Mouse (Mus musculus): ENCODE measurements around the gene Slc38a4. TPM values are rescaled to one million over a fixed set of nuclear protein-coding genes. Genes with fewer than 3 reads are reported as not detected.
A peak's percentile ranks its signal among the peaks of the same experiment; 100 is the strongest.

Slc38a4 gene
- polyA plus RNA-seq, 1 experiment from 2014 or later = 20.5 TPM

- no peak for DNase-seq (ENCODE audit: low spot score)
- Histone ChIP-seq H3K4me1 (replicated peaks; ENCODE audit: control insufficient read depth, insufficient read depth, low read length) (no peaks in the 10 kb centered on the region), H3K9me3 (ENCODE audit: control insufficient read depth, low read length) (no peaks in the 10 kb centered on the region), H3K4me2 (ENCODE audit: low read depth, low read length, severe bottlenecking) (no peak overlapping the region), H3K27ac (ENCODE audit: low read depth, low read length) (no peak overlapping the region), H3K4me3 (ENCODE audit: low read depth, low read length) (no peak overlapping the region), H3K36me3 (ENCODE audit: control insufficient read depth, insufficient read depth, low read length) (no peaks in the 10 kb centered on the region), H3K27me3 (ENCODE audit: control insufficient read depth, insufficient read depth, low read length) (no peaks in the 10 kb centered on the region), H3K9ac (ENCODE audit: low read length) (no peak overlapping the region)
- ATAC-seq (replicated peaks; ENCODE audit: low FRiP score) = no peak
- WGBS = 91% methylated on average over 9 of the region's 9 CpGs
Measured at GRCm38 (mm10) chr15:97017195-97017594, 38.6 kb downstream of the Slc38a4 start.

DNA sequence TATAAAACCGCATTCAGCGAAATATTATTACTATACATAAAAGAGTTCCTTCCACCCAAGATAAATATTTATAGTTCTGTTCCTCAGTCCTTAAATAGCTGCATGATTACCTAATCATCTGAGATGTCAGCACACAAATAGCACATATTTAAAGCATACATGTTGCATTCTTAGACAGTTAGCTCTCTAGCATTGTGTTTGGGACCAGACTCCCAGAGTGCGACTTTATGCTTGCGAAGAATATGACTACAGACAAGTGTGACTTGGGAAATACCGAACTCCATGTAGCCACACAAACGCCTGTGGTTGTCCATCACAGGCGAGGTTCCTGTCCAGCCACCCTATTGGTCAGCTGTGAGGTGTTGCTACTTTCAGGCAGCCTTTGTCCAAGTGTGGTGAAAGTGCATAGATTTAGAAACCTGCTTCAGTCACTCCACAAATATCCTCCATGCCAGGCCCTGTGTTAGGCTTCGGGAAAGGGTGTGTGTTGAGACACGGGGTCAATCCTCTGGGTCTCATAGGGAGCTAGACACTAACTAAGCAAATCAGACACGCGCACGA lies 40.6 kb downstream of the Slc38a4 start:
- H3K27me3 ChIP-seq (ENCODE audit: control insufficient read depth, insufficient read depth, low read length) = no peaks in the 10 kb centered on the region
- H3K4me3 ChIP-seq (ENCODE audit: low read depth, low read length) = no peak overlapping the region
- no peak overlapping the region for H3K4me2 ChIP-seq (ENCODE audit: low read depth, low read length, severe bottlenecking)
- no peaks in the 10 kb centered on the region for H3K4me1 ChIP-seq (replicated peaks; ENCODE audit: control insufficient read depth, insufficient read depth, low read length)
- H3K9ac ChIP-seq (ENCODE audit: low read length) = no peak overlapping the region
- DNase-seq (ENCODE audit: low spot score) (no peak), ATAC-seq (replicated peaks; ENCODE audit: low FRiP score) (no peak)
- H3K9me3 ChIP-seq (ENCODE audit: control insufficient read depth, low read length) = no peaks in the 10 kb centered on the region
- WGBS = 92% methylated on average over 12 of the region's 12 CpGs
- no peaks in the 10 kb centered on the region for H3K36me3 ChIP-seq (ENCODE audit: control insufficient read depth, insufficient read depth, low read length)
- H3K27ac ChIP-seq (ENCODE audit: low read depth, low read length) = no peak overlapping the region

DNA sequence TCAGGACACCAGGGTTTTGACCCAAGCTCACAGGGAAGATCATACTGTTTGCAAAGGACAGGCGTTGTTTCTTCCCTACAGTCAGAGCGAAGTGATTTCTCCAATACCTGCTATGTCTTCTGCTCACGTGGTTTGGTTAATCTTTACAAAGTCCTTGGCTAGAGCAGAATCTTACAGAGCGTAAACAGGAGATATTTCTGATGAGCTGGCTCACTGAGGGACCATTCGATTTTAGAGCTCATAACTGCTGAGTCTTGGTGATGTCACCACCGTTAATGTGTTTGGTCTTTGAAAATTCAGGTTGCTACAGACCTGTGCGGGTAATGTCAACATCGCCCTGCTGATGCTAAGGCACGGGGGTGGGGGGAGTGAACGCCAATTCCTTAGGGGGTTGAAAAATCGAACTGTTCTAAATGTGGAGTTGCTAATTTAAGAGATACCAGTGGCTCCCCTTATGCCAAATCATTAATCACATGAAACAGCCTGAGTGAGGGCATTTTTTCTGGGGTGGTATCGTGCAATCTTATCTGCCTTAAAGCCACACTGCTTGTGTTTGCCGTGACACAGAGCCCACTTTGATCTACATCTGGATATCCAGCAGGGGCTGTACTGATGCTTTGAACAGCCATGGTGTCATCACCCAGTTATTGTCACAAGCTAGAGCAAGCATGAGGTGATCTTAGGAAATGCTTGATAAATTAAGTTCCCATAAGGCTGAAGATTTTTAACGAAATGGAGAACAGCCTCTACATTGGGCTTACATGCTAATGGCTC lies 44.0 kb downstream of the Slc38a4 start:
- ATAC-seq (replicated peaks; ENCODE audit: low FRiP score) (no peak), DNase-seq (ENCODE audit: low spot score) (no peak)
- Histone ChIP-seq H3K27me3 (ENCODE audit: control insufficient read depth, insufficient read depth, low read length) (no peaks in the 10 kb centered on the region), H3K9ac (ENCODE audit: low read length) (no peak overlapping the region), H3K4me3 (ENCODE audit: low read depth, low read length) (no peak overlapping the region), H3K4me2 (ENCODE audit: low read depth, low read length, severe bottlenecking) (no peak overlapping the region), H3K4me1 (replicated peaks; ENCODE audit: control insufficient read depth, insufficient read depth, low read length) (no peaks in the 10 kb centered on the region), H3K9me3 (ENCODE audit: control insufficient read depth, low read length) (no peaks in the 10 kb centered on the region), H3K36me3 (ENCODE audit: control insufficient read depth, insufficient read depth, low read length) (no peaks in the 10 kb centered on the region), H3K27ac (ENCODE audit: low read depth, low read length) (no peak overlapping the region)
- WGBS = 94% methylated on average over 14 of the region's 14 CpGs

DNA sequence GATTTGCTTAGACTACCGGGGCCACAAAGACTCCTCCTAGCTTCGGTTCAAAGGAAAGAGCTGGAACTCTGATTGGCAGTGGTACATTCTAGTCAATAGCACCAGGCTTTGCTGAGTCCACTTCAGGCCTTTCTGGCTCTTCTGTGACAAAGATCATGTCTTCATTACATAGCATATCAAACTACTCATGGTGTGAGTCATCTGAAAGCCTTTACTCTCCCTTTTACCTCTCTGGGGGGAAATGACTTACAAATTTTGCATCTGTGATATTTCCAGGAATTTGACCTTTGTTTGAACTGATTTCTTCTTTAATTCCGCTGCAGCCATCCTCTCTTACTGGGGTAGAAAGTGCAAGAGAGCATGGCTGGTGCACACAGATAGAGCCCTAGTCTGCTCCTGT lies 46.5 kb downstream of the Slc38a4 start:
- Histone ChIP-seq H3K4me2 (ENCODE audit: low read depth, low read length, severe bottlenecking) (no peak overlapping the region), H3K4me3 (ENCODE audit: low read depth, low read length) (no peak overlapping the region), H3K36me3 (ENCODE audit: control insufficient read depth, insufficient read depth, low read length) (no peaks in the 10 kb centered on the region), H3K27me3 (ENCODE audit: control insufficient read depth, insufficient read depth, low read length) (no peaks in the 10 kb centered on the region), H3K4me1 (replicated peaks; ENCODE audit: control insufficient read depth, insufficient read depth, low read length) (no peaks in the 10 kb centered on the region), H3K9me3 (ENCODE audit: control insufficient read depth, low read length) (no peaks in the 10 kb centered on the region), H3K9ac (ENCODE audit: low read length) (no peak overlapping the region), H3K27ac (ENCODE audit: low read depth, low read length) (no peak overlapping the region)
- DNase-seq (ENCODE audit: low spot score) (no peak), ATAC-seq (replicated peaks; ENCODE audit: low FRiP score) (no peak)
- 88% methylated on average over 3 of the region's 3 CpGs for WGBS

DNA sequence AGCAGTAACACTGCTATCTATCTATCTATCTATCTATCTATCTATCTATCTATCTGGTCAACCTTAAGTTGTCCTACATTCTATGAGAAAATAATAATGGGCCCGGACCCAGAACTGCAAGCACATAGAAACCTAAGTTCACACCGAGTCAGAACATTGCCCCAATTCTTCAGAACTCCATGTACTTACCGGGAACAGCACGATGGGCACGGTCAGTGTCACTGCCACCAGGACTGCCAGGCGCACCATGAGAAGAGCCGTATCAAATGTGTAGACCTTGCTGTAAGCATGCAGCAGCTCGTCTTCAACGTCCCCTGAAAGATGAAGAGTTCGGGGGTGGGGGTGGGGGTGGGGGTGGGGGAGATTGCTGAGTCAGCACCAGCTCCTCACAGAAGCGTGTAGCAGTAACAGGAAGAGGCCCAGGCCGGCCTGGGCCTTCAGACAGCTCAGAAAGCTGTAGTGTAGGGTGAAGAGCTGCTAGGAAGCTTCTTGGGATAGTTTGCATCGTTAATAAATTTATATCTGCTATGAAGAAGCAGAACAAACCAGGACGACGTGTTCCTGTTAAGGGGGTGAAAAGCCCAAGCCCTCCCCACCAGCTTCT lies 50.0 kb downstream of the Slc38a4 start:
- no peak overlapping the region for H3K4me2 ChIP-seq (ENCODE audit: low read depth, low read length, severe bottlenecking)
- H3K36me3 ChIP-seq (ENCODE audit: control insufficient read depth, insufficient read depth, low read length) = no peaks in the 10 kb centered on the region
- no peak for DNase-seq (ENCODE audit: low spot score)
- WGBS = 92% methylated on average over 15 of the region's 15 CpGs
- H3K4me1 ChIP-seq (replicated peaks; ENCODE audit: control insufficient read depth, insufficient read depth, low read length) = no peaks in the 10 kb centered on the region
- no peak overlapping the region for H3K27ac ChIP-seq (ENCODE audit: low read depth, low read length)
- H3K4me3 ChIP-seq (ENCODE audit: low read depth, low read length) = no peak overlapping the region
- H3K9ac ChIP-seq (ENCODE audit: low read length) = no peak overlapping the region
- ATAC-seq (replicated peaks; ENCODE audit: low FRiP score) = no peak
- no peaks in the 10 kb centered on the region for H3K9me3 ChIP-seq (ENCODE audit: control insufficient read depth, low read length)
- H3K27me3 ChIP-seq (ENCODE audit: control insufficient read depth, insufficient read depth, low read length) = no peaks in the 10 kb centered on the region

GRCm38 (mm10) chr15:97004525-97004867 lies 51.3 kb downstream of the Slc38a4 start:
- DNase-seq (ENCODE audit: low spot score) = no peak
- Histone ChIP-seq H3K9me3 (ENCODE audit: control insufficient read depth, low read length) (no peaks in the 10 kb centered on the region), H3K27ac (ENCODE audit: low read depth, low read length) (no peak overlapping the region), H3K4me2 (ENCODE audit: low read depth, low read length, severe bottlenecking) (no peak overlapping the region), H3K4me3 (ENCODE audit: low read depth, low read length) (no peak overlapping the region), H3K9ac (ENCODE audit: low read length) (no peak overlapping the region), H3K4me1 (replicated peaks; ENCODE audit: control insufficient read depth, insufficient read depth, low read length) (no peaks in the 10 kb centered on the region), H3K27me3 (ENCODE audit: control insufficient read depth, insufficient read depth, low read length) (no peaks in the 10 kb centered on the region), H3K36me3 (ENCODE audit: control insufficient read depth, insufficient read depth, low read length) (no peaks in the 10 kb centered on the region)
- 88% methylated on average over 7 of the region's 7 CpGs for WGBS
- ATAC-seq (replicated peaks; ENCODE audit: low FRiP score) = no peak

- 77% methylated on average over 10 of the region's 10 CpGs for WGBS
- Histone ChIP-seq H3K4me3 (ENCODE audit: low read depth, low read length) (no peak overlapping the region), H3K4me1 (replicated peaks; ENCODE audit: control insufficient read depth, insufficient read depth, low read length) (no peaks in the 10 kb centered on the region), H3K36me3 (ENCODE audit: control insufficient read depth, insufficient read depth, low read length) (no peaks in the 10 kb centered on the region), H3K27ac (ENCODE audit: low read depth, low read length) (no peak overlapping the region), H3K9me3 (ENCODE audit: control insufficient read depth, low read length) (no peaks in the 10 kb centered on the region), H3K4me2 (ENCODE audit: low read depth, low read length, severe bottlenecking) (no peak overlapping the region), H3K9ac (ENCODE audit: low read length) (no peak overlapping the region; the same call in 1 of the 2 replicates), H3K27me3 (ENCODE audit: control insufficient read depth, insufficient read depth, low read length) (no peaks in the 10 kb centered on the region)
- ATAC-seq (replicated peaks; ENCODE audit: low FRiP score) (no peak), DNase-seq (ENCODE audit: low spot score) (no peak)
Measured at GRCm38 (mm10) chr15:97003851-97004524, 51.8 kb downstream of the Slc38a4 start.

DNA sequence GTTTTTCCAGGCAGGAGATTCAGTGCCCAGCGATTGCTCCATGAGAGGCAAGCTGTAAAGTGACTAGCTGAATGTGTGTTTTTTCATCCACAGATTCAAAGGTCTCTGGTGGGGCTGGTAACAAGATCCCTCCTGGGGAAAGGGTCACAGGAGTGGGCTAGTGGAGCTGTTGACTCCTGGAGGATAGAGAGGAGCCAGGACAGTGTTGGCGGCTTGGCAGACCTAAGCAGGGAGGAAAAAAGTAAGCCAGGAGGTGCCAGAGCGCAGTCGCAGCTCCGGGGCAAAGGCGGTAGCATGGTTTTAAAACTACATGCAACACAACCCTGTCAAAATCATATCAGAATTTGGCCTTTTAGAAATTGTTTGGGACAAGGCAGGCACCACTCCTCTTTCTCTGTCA lies 52.6 kb downstream of the Slc38a4 start:
- H3K9me3 ChIP-seq (ENCODE audit: control insufficient read depth, low read length) = no peaks in the 10 kb centered on the region
- H3K4me1 ChIP-seq (replicated peaks; ENCODE audit: control insufficient read depth, insufficient read depth, low read length) = no peaks in the 10 kb centered on the region
- peak overlapping the region; percentile 19; the same call in 1 of the 2 replicates for H3K4me2 ChIP-seq (ENCODE audit: low read depth, low read length, severe bottlenecking)
- 82% methylated on average over 6 of the region's 6 CpGs for WGBS
- no peak for ATAC-seq (replicated peaks; ENCODE audit: low FRiP score)
- H3K9ac ChIP-seq (ENCODE audit: low read length) = no peak overlapping the region
- no peaks in the 10 kb centered on the region for H3K27me3 ChIP-seq (ENCODE audit: control insufficient read depth, insufficient read depth, low read length)
- no peak overlapping the region for H3K27ac ChIP-seq (ENCODE audit: low read depth, low read length)
- no peaks in the 10 kb centered on the region for H3K36me3 ChIP-seq (ENCODE audit: control insufficient read depth, insufficient read depth, low read length)
- 0 out of 2 replicates have a peak overlapping the region, but pooled peaks have one; percentile 2 for H3K4me3 ChIP-seq (ENCODE audit: low read depth, low read length)
- no peak for DNase-seq (ENCODE audit: low spot score)
